Mouse (Mus musculus) embryonic facial prominence, embryonic 11.5 days (tissue): ENCODE measurements around the gene Emb. TPM values are rescaled to one million over a fixed set of nuclear protein-coding genes. Genes with fewer than 3 reads are reported as not detected.
"Not testable (repeated sequence)": the region's sequence is repeated elsewhere in the genome, so short reads cannot be mapped to it uniquely, and the experiment has no call there.

Source experiments
- ATAC-seq: fragments of 200-750 bp; cut with Nextera tagmentation; replicated peaks from 2 replicates; pipeline ENCODE4 v1.8.0; 2017; ENCODE audit warnings: low read depth; ENCODE audit not compliant: insufficient number of reproducible peaks, low FRiP score, low TSS enrichment
- DNase-seq: peaks from one replicate; pipeline ENCODE4 v3.0.0-alpha.2; 2015; ENCODE audit warnings: low spot score
- H3K27ac ChIP-seq: fragments of 300-500 bp; sonication (generic); replicated peaks from 2 replicates; pipeline ENCODE4 v1.5.1; 2014; ENCODE audit warnings: mild to moderate bottlenecking, low read depth, low read length, control low read depth
- H3K27me3 ChIP-seq: fragments of 300-500 bp; sonication (generic); 2 replicates; pipeline ENCODE4 v1.6.1; 2014; ENCODE audit warnings: mild to moderate bottlenecking, low read length, moderate library complexity, mixed read lengths; ENCODE audit not compliant: control insufficient read depth, insufficient read depth
- H3K36me3 ChIP-seq: fragments of 300-500 bp; sonication (generic); replicated peaks from 2 replicates; pipeline ENCODE4 v1.6.1; 2014; ENCODE audit warnings: low read depth, mild to moderate bottlenecking, low read length, moderate library complexity, mixed read lengths; ENCODE audit not compliant: control insufficient read depth, insufficient read depth
- H3K4me1 ChIP-seq: fragments of 300-500 bp; sonication (generic); 2 replicates; pipeline ENCODE4 v1.6.1; 2014; ENCODE audit warnings: low read length, mixed read lengths; ENCODE audit not compliant: control insufficient read depth, insufficient read depth
- H3K4me2 ChIP-seq: fragments of 300-500 bp; sonication (generic); 2 replicates; pipeline ENCODE4 v1.6.1; 2014; ENCODE audit warnings: low read depth, mild to moderate bottlenecking, control low read depth, low read length, moderate library complexity
- H3K4me3 ChIP-seq: fragments of 300-500 bp; sonication (generic); 2 replicates; pipeline ENCODE4 v1.5.1; 2014; ENCODE audit warnings: low read depth, low read length, control low read depth
- H3K9ac ChIP-seq: fragments of 300-500 bp; sonication (generic); replicated peaks from 2 replicates; pipeline ENCODE4 v1.6.1; 2014; ENCODE audit warnings: mild to moderate bottlenecking, control low read depth, low read length
- H3K9me3 ChIP-seq: fragments of 300-500 bp; sonication (generic); replicated peaks from 2 replicates; pipeline ENCODE4 v1.6.1; 2016; ENCODE audit warnings: mild to moderate bottlenecking, low read length, inconsistent platforms, mixed read lengths; ENCODE audit not compliant: control insufficient read depth
- WGBS: fragments of 180-500 bp; shearing (Covaris S2); extraction: QIAGEN DNeasy Blood & Tissue Kit; methylation state at CpG from one replicate; pipeline ENCODE4 v1.1.7; 2014; 5-methylcytosine and 5-hydroxymethylcytosine counted together
- polyA plus RNA-seq: library from polyadenylated mRNA; unstranded; fragments of >200 nt; fragmentation: Nextera tagmentation; extraction: Ambion mirVana; gene quantifications from 2 replicates; pipeline ENCODE4 v1.2.1, GENCODE M21; 2014

The Emb gene
- polyA plus RNA-seq, result 46.2 and 46.9 TPM in 2 replicates

DNA sequence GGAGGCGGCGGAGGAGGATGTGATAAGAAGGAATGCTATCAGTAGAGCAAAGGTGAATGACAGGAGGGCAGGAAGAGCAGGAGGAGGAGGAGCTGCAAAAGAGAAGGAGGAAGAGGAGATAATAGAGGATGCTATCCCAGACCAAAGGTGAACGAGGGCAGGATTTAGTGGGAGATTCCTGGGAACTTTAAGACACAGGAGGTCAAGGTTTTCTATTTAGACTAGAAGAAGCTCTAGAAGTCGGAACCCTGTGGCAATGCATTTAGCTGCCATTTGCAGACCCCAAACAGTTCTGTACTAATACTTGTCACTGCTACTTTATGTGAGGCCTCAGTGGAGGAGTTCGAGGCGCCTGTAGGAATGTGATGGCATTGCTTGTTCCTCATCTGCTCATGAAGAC, at the start of gene Emb:
Gene Emb (plus strand): TSS at position 301 of the 400 bp plus-strand sequence.
- H3K27me3 ChIP-seq, result no peaks in the 10 kb centered on the region
- ATAC-seq (no peak), DNase-seq (no peak)
- H3K9ac ChIP-seq, result no peak within 1 kb of the TSS
- H3K4me3 ChIP-seq, result no peak within 1 kb of the TSS
- no peaks in the 10 kb centered on the region for H3K36me3 ChIP-seq
- 74% methylated on average over 6 of the region's 6 CpGs for WGBS
- no peak within 1 kb of the TSS for H3K27ac ChIP-seq
- no peaks in the 10 kb centered on the region for H3K4me1 ChIP-seq
- no peak within 1 kb of the TSS for H3K4me2 ChIP-seq
- no peaks in the 10 kb centered on the region for H3K9me3 ChIP-seq

DNA sequence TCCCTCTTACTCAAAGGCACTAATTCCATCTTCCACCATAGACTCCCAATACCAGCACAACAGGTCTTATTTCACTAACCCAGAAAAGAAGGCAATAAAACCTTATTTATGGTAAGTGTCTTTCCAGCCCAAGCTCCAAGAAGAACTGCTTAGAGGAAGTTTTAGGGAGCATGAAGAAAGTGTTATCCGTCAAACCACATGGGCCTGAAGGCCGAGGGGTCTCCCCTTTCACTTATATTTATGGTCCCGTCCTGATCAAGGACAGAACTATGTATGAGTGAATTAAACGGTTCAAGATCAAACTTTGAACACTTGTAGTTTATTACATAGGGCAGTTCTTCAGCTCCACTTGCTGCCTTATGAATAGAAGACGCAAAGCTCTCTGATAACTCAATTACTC, 44.4 kb upstream of the Emb start:
- Histone ChIP-seq H3K4me2 (no peak overlapping the region), H3K9me3 (no peaks in the 10 kb centered on the region), H3K4me1 (no peaks in the 10 kb centered on the region), H3K9ac (no peak overlapping the region), H3K4me3 (no peak overlapping the region), H3K36me3 (no peaks in the 10 kb centered on the region), H3K27ac (no peak overlapping the region), H3K27me3 (no peaks in the 10 kb centered on the region)
- DNase-seq (no peak), ATAC-seq (no peak)
- WGBS, result 85% methylated on average over 5 of the region's 5 CpGs

DNA sequence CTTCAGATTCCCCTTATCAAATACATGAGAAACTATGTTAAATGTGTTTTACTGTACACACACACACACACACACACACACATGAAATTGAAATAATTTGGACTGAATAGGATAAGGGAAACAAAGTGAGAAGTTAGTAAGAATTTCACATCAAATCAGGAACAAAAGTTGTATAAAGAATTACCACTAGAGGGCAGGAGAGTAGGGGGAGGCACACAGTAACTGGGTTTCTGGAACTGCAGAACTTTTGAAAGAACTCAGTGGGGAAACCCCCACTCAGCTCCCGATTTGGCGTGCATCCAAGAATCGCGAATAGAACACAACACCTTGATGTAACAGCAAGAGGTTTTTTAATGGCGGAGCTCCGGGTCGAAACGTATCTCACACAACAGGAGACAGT, 43.3 kb upstream of the Emb start:
- Histone ChIP-seq H3K4me3 (no peak overlapping the region), H3K9me3 (no peaks in the 10 kb centered on the region), H3K27ac (no peak overlapping the region), H3K27me3 (no peaks in the 10 kb centered on the region), H3K4me2 (no peak overlapping the region), H3K9ac (no peak overlapping the region), H3K36me3 (no peaks in the 10 kb centered on the region), H3K4me1 (no peaks in the 10 kb centered on the region)
- 91% methylated on average over 8 of the region's 8 CpGs for WGBS
- DNase-seq (no peak), ATAC-seq (no peak)

DNA sequence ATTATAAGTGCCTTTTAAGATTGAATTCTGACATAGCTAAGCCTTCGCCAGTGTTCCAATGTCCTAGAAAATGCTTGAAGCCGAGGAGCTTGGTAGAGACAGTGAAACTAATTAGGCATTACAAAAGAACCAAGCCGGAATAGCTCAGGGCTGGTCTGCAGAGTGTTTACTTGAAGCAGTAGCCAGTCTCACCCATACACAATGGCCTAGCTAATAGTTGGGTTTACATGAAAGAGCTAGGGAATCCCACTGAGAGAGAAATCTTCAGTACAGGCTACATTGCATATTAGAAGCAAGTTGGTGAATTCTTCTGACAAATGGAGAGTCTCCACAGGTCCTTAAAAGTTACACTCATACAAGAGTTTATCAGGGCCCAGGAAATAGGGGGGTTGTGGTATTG, 27.4 kb upstream of the Emb start:
- not testable (repeated sequence) for H3K27me3 ChIP-seq, H3K36me3 ChIP-seq, H3K4me3 ChIP-seq, ATAC-seq, H3K4me1 ChIP-seq, DNase-seq, H3K9ac ChIP-seq, H3K9me3 ChIP-seq, H3K4me2 ChIP-seq, H3K27ac ChIP-seq
- WGBS, result 59% methylated on average over 3 of the region's 3 CpGs

DNA sequence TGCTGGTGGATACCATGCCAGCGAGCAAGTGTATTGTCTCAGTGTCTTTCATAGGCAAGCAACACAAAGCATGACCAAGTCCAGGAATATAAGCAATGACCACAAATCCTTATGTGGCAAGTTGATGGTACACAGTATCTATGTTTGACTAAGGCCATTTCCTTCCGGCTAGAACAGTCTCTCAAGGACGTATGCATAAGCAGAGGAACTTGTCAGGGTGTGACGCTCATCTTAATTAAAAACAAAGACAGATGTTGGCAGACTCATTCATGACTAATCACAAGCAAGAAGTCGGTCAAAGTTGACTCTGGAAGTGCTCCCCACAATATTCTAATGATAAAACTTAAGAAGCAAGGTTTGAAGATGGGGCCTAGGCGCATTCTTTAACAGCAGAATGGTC, 25.0 kb upstream of the Emb start:
- H3K27me3 ChIP-seq, result no peaks in the 10 kb centered on the region

DNA sequence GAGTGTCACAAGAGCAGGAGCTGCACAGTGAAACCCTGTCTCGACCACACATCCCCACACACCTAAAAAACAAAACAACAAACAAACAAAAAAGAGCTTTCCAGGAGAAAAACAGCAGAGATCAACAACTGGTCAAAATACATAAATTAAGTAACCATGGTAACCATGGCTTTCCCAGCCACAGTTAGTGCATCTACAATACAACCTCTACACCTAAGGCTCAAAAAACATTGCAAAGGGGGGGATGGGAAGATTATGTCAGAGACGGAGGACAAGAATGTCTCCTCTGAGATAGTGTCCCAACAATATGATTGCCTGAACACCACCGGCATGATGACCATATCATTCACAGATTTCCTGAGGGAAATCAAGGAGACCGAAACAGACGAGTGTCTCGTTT, 23.0 kb upstream of the Emb start:
- no peaks in the 10 kb centered on the region for H3K9me3 ChIP-seq
- DNase-seq (no peak), ATAC-seq (no peak)
- WGBS, result 82% methylated on average over 6 of the region's 6 CpGs
- no peak overlapping the region for H3K27ac ChIP-seq
- no peak overlapping the region for H3K9ac ChIP-seq
- H3K27me3 ChIP-seq, result no peaks in the 10 kb centered on the region
- H3K4me1 ChIP-seq, result no peaks in the 10 kb centered on the region
- no peaks in the 10 kb centered on the region for H3K36me3 ChIP-seq
- H3K4me3 ChIP-seq, result no peak overlapping the region
- no peak overlapping the region for H3K4me2 ChIP-seq

More for the DNA sequence above, 25.0 kb upstream of the Emb start:
- ATAC-seq (no peak), DNase-seq (no peak)
- H3K36me3 ChIP-seq, result no peaks in the 10 kb centered on the region
- no peak overlapping the region for H3K9ac ChIP-seq
- WGBS, result 80% methylated on average over 6 of the region's 6 CpGs
- H3K4me1 ChIP-seq, result no peaks in the 10 kb centered on the region
- no peak overlapping the region for H3K27ac ChIP-seq
- no peak overlapping the region for H3K4me2 ChIP-seq
- H3K9me3 ChIP-seq, result no peaks in the 10 kb centered on the region
- H3K4me3 ChIP-seq, result no peak overlapping the region

DNA sequence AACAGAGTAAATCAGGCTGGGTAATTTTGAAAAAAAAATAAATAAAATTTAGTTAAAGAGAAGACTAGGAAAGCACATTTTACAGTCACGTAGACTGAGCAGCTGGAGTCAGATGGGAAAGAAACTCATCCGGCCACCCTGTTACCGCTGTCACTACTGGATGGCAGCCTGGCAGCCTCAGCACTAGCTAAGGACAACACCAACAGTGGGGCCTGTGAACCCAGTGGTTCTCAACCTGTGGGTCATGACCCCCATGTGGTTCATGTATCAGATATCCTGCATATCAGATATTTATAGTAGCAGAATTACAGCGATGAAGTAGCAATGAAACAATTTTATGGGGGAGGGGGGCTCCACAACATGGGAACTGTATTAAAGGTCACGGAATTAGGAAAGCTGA, 16.2 kb upstream of the Emb start:
- Histone ChIP-seq H3K27me3 (no peaks in the 10 kb centered on the region), H3K4me1 (no peaks in the 10 kb centered on the region), H3K4me3 (no peak overlapping the region), H3K27ac (no peak overlapping the region), H3K36me3 (no peaks in the 10 kb centered on the region), H3K4me2 (no peak overlapping the region), H3K9ac (no peak overlapping the region), H3K9me3 (no peaks in the 10 kb centered on the region)
- WGBS, result 76% methylated on average over 5 of the region's 5 CpGs
- ATAC-seq (no peak), DNase-seq (no peak)

DNA sequence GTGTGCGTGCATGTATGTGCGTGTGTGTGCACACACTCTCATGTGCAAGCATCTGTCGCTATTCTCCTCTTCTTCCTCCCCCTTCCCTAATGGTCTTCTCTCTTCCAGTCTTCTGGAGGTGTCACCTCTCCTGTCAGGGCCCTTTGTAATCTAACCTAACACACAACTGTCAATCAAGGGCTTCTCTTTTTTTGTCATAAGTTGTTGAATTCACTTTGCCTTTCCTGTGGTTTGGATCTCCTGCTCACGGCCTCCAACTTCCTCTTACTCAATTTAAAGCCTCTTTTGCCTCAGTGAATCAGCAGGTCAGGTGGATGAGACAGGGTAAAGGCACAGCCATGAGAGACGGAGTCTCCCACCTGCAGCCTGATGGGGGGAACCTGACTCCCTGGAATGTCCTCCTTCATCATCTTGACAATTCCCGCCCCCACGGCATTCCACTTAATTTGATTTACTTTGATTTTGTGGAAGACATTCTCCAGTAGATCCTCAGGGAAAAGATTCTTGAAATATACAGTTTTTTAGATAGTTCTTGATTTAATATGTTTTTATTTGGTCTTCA, 14.8 kb upstream of the Emb start:
- ATAC-seq (no peak), DNase-seq (no peak)
- no peak overlapping the region for H3K27ac ChIP-seq
- no peak overlapping the region for H3K4me3 ChIP-seq
- H3K36me3 ChIP-seq, result no peaks in the 10 kb centered on the region
- H3K27me3 ChIP-seq, result no peaks in the 10 kb centered on the region
- H3K4me1 ChIP-seq, result no peaks in the 10 kb centered on the region
- WGBS, result 66% methylated on average over 7 of the region's 7 CpGs
- H3K9ac ChIP-seq, result no peak overlapping the region
- no peaks in the 10 kb centered on the region for H3K9me3 ChIP-seq
- H3K4me2 ChIP-seq, result no peak overlapping the region
